Mouse (Mus musculus) limb, embryonic 10.5 days (tissue): Measurements from ENCODE around the gene Gm45717. TPM values are rescaled to one million over a fixed set of nuclear protein-coding genes. Genes with fewer than 3 reads are reported as not detected.
"Not testable (repeated sequence)": the region's sequence is repeated elsewhere in the genome, so short reads cannot be mapped to it uniquely, and the experiment has no call there.

Source experiments
- DNase-seq: peaks from one replicate; pipeline ENCODE4 v3.0.0-alpha.2; 2017; ENCODE audit warnings: low spot score
- H3K27ac ChIP-seq: fragments of 300-500 bp; sonication (generic); 2 replicates; pipeline ENCODE4 v1.5.1; 2016; ENCODE audit warnings: mild to moderate bottlenecking
- H3K27me3 ChIP-seq: fragments of 300-500 bp; sonication (generic); 2 replicates; pipeline ENCODE4 v1.6.1; 2016; ENCODE audit warnings: low read depth, mild to moderate bottlenecking; ENCODE audit not compliant: poor library complexity, severe bottlenecking
- H3K36me3 ChIP-seq: fragments of 300-500 bp; sonication (generic); 2 replicates; pipeline ENCODE4 v1.6.1; 2016; ENCODE audit warnings: mild to moderate bottlenecking, moderate library complexity
- H3K4me1 ChIP-seq: fragments of 300-500 bp; sonication (generic); 2 replicates; pipeline ENCODE4 v1.6.1; 2016
- H3K4me3 ChIP-seq: fragments of 300-500 bp; sonication (generic); 2 replicates; pipeline ENCODE4 v1.5.1; 2016; ENCODE audit warnings: mild to moderate bottlenecking, moderate library complexity
- H3K9me3 ChIP-seq: fragments of 300-500 bp; sonication (generic); replicated peaks from 2 replicates; pipeline ENCODE4 v1.6.1; 2016; ENCODE audit warnings: mild to moderate bottlenecking
- WGBS: fragments of 180-500 bp; shearing (Covaris S2); methylation state at CpG from one replicate; pipeline ENCODE4 v1.1.7; 2016; 5-methylcytosine and 5-hydroxymethylcytosine counted together
- polyA plus RNA-seq: library from polyadenylated mRNA; unstranded; fragments of >200 nt; fragmentation: Nextera tagmentation; extraction: Ambion mirVana; gene quantifications from 2 replicates; pipeline ENCODE4 v1.2.1, GENCODE M21; 2016

Gm45717 gene
- polyA plus RNA-seq, 1 experiment from 2014 or later = not detected

DNA sequence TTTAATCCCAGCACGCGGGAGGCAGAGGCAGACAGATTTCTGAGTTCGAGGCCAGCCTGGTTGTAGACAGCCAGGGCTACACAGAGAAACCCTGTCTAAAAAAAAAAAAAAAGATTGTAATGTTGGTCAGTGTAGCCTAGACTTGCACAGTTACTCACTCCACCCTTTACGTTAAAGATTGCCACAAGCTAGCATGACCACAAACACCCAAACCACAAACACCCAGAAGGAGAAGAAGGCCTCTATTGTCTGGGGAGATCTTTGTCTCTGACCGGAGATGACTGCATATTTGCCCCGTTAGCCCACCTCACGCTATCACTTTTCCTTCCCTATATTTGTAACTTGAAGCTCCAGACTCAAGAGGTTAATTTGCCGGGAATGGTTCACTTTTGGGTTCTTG lies 26.0 kb upstream of the Gm45717 start:
- DNase-seq = no peak
- Histone ChIP-seq H3K4me1 (0 out of 2 replicates have a peak, but pooled peaks cover 2% of the 10 kb centered on the region), H3K36me3 (no peaks in the 10 kb centered on the region), H3K4me3 (no peak overlapping the region), H3K27ac (no peak overlapping the region), H3K9me3 (no peaks in the 10 kb centered on the region), H3K27me3 (no peaks in the 10 kb centered on the region)
- WGBS = 94% methylated on average over 8 of the region's 8 CpGs

DNA sequence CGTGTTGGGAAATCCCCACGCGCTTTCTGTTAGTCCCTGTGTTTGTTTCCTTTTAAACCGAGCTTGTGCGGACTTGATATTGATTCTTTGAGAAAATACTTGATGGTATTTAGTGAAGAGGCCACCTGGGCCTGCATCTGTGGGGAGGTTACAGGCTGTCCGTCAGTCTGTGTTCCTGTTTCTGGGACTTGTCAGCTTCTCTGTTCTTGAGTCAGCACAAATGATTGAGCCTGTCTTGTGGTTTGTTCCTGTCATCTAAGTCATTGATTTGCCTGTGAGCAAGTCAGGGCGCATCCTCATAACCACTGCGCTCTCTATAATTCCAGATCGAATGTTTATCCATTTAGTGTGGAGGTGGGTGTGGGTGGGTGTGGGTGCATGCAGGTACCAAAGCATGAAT lies 21.0 kb upstream of the Gm45717 start:
- H3K36me3 ChIP-seq, H3K27ac ChIP-seq, H3K4me3 ChIP-seq, DNase-seq, H3K27me3 ChIP-seq, H3K9me3 ChIP-seq: not testable (repeated sequence)
- 91% methylated on average over 9 of the region's 9 CpGs for WGBS
- H3K4me1 ChIP-seq = peaks cover 29% of the 10 kb centered on the region

DNA sequence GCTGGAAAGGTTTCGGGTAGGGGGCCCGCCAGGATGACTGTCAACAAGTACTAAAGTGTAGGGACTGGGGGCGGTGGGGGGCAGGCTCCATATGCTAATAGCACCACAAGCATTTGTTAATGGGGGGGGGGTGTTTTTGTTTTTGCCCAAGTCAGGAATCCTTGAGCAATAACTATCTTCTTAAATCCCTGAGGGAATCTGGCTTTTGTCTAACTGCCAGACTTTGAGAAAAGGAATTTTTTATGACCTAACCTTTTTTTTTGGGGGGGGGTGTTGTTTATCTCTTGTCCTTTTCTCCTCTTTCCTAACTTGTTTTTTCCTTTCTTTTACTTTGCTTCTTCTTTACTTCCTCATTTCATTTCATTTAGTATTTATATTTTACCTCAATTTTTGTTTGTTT lies 19.7 kb upstream of the Gm45717 start:
- Histone ChIP-seq H3K36me3 (no peaks in the 10 kb centered on the region), H3K4me3 (no peak overlapping the region), H3K27ac (no peak overlapping the region), H3K27me3 (peaks cover 9% of the 10 kb centered on the region), H3K9me3 (no peaks in the 10 kb centered on the region), H3K4me1 (peaks cover 41% of the 10 kb centered on the region)
- DNase-seq = no peak
- WGBS = 37% methylated on average over 3 of the region's 3 CpGs

GRCm38 (mm10) chr7:140974940-140975339 lies 19.2 kb upstream of the Gm45717 start:
- DNase-seq = no peak
- H3K27ac ChIP-seq = no peak overlapping the region
- WGBS = 27% methylated on average over 9 of the region's 9 CpGs

DNA sequence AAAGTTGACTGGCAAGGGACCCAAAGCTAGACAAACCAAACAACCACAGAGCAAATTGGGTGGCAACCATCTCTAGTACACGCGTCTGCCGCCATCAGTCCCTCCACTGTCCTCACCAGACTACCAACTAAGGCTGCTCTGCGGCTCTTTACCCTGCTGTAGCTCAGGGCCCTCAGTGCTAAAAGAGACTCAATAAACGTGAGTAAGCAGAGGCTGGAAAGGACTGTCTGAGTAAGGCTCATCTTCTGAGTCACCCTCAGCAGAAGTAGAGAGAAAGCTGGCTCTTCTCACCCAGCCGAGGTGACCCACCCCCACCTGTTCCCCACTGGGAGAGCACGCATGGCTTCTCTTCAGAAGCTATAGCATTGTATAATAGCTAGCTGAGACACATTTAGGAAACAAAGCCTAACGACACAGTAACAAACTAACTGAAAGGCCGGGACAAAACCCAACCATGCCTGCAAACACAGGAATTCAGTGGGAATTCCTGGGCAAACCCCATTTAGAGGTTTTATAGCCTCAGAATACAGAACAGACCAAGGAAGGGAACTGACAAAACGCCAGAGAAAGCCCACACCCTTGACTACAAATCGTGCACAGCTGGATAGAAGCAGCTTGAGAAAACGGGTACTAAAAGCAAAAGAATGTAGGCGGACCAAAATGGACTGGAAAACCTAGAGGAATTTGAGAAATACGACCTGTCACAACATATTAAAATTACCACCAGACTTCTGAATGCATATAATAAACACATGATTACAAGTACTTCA lies 17.8 kb upstream of the Gm45717 start:
- no peak for DNase-seq
- peaks cover 54% of the 10 kb centered on the region for H3K4me1 ChIP-seq
- peak overlapping the region; percentile 36; the same call in 1 of the 2 replicates for H3K27ac ChIP-seq
- no peaks in the 10 kb centered on the region for H3K36me3 ChIP-seq
- no peaks in the 10 kb centered on the region for H3K9me3 ChIP-seq
- 35% methylated on average over 14 of the region's 14 CpGs for WGBS
- no peak overlapping the region for H3K4me3 ChIP-seq
- peaks cover 9% of the 10 kb centered on the region for H3K27me3 ChIP-seq

More at GRCm38 (mm10) chr7:140974940-140975339, 19.2 kb upstream of the Gm45717 start:
- H3K9me3 ChIP-seq = no peaks in the 10 kb centered on the region
- H3K4me1 ChIP-seq = peaks cover 45% of the 10 kb centered on the region
- H3K27me3 ChIP-seq = peaks cover 9% of the 10 kb centered on the region
- H3K36me3 ChIP-seq = no peaks in the 10 kb centered on the region
- no peak overlapping the region for H3K4me3 ChIP-seq

- no peak for DNase-seq
Measured at GRCm38 (mm10) chr7:140971479-140972171, 15.9 kb upstream of the Gm45717 start.

DNA sequence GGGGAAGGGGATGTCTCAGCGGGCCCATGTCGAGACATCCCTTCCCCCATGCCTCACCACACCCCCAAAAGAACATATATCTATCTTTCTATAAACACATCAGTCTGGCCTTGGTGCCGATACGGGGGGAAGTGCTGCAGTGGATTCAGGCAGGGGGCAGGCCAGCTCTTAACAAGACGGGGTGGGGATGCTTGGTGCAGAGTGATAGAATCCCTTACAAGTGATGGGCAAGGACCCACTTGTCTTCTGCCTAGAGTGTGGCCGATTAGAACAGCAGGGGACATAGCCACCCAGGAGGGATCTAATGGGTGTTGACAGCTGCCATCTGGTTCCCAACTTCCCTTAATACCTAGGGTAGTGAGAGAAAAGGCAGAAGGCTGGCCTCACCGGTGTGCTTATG lies 15.2 kb upstream of the Gm45717 start:
- 41% methylated on average over 7 of the region's 7 CpGs for WGBS
- DNase-seq = no peak
- Histone ChIP-seq H3K36me3 (no peaks in the 10 kb centered on the region), H3K4me1 (peaks cover 72% of the 10 kb centered on the region), H3K9me3 (no peaks in the 10 kb centered on the region), H3K4me3 (no peak overlapping the region), H3K27me3 (peaks cover 9% of the 10 kb centered on the region), H3K27ac (peak overlapping the region; percentile 61; the same call in 1 of the 2 replicates)

More at GRCm38 (mm10) chr7:140971479-140972171, 15.9 kb upstream of the Gm45717 start:
- H3K4me3 ChIP-seq = no peak overlapping the region
- peaks cover 9% of the 10 kb centered on the region for H3K27me3 ChIP-seq
- no peaks in the 10 kb centered on the region for H3K36me3 ChIP-seq
- 90% methylated on average over 8 of the region's 8 CpGs for WGBS
- peaks cover 72% of the 10 kb centered on the region for H3K4me1 ChIP-seq
- H3K27ac ChIP-seq = peak overlapping the region; percentile 61; the same call in 1 of the 2 replicates
- H3K9me3 ChIP-seq = no peaks in the 10 kb centered on the region

DNA sequence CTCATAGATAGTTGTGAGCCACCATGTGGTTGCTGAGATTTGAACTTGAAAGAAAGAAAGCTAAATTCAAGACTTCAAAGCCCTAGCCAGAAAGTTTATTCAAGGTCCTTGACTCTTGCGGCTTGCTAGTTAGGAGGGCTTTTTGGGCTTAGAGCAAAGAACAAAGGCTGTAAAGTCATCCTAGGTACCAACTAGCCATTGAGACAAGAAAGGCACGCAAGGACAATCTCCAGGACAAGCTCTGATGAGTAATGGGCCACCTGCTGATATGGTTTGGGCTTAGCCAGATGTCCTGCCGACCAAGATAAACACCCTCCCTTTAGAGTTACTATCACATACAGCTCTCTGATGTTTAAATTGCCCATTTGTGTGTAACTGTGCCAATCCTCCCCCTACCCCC lies 13.0 kb upstream of the Gm45717 start:
- Histone ChIP-seq H3K4me1 (peaks cover 56% of the 10 kb centered on the region), H3K4me3 (peak overlapping the region; percentile 36; the same call in 1 of the 2 replicates), H3K27ac (peak overlapping the region; percentile 67; the same call in 1 of the 2 replicates)
- DNase-seq, H3K36me3 ChIP-seq, H3K27me3 ChIP-seq, H3K9me3 ChIP-seq: not testable (repeated sequence)
- 11% methylated on average over 3 of the region's 3 CpGs for WGBS

GRCm38 (mm10) chr7:140967862-140968591 lies 12.3 kb upstream of the Gm45717 start:
- WGBS = 2% methylated on average over 14 of the region's 14 CpGs
- no peaks in the 10 kb centered on the region for H3K36me3 ChIP-seq
- H3K9me3 ChIP-seq = no peaks in the 10 kb centered on the region
- peak overlapping the region; percentile 67 for H3K27ac ChIP-seq
- DNase-seq = peak; percentile 55
- peak overlapping the region; percentile 36 for H3K4me3 ChIP-seq
- peaks cover 49% of the 10 kb centered on the region for H3K4me1 ChIP-seq
- no peaks in the 10 kb centered on the region for H3K27me3 ChIP-seq

GRCm38 (mm10) chr7:140966921-140967320 lies 11.2 kb upstream of the Gm45717 start, which contains the start of gene Ifitm1:
Ifitm1 (plus strand) TSS chr7:140967221.
- Histone ChIP-seq H3K27me3 (no peaks in the 10 kb centered on the region), H3K4me3 (peak within 1 kb of the TSS; percentile 36), H3K4me1 (peaks cover 47% of the 10 kb centered on the region), H3K9me3 (no peaks in the 10 kb centered on the region), H3K27ac (peak within 1 kb of the TSS; percentile 67), H3K36me3 (no peaks in the 10 kb centered on the region)
- 84% methylated on average over 4 of the region's 4 CpGs for WGBS
- DNase-seq = no peak

GRCm38 (mm10) chr7:140962733-140963132 lies 7.0 kb upstream of the Gm45717 start:
- peaks cover 23% of the 10 kb centered on the region for H3K4me1 ChIP-seq
- H3K36me3 ChIP-seq = no peaks in the 10 kb centered on the region
- no peaks in the 10 kb centered on the region for H3K27me3 ChIP-seq
- DNase-seq = no peak
- H3K9me3 ChIP-seq = no peaks in the 10 kb centered on the region
- no peak overlapping the region for H3K27ac ChIP-seq
- no peak overlapping the region for H3K4me3 ChIP-seq
- 56% methylated on average over 2 of the region's 2 CpGs for WGBS

DNA sequence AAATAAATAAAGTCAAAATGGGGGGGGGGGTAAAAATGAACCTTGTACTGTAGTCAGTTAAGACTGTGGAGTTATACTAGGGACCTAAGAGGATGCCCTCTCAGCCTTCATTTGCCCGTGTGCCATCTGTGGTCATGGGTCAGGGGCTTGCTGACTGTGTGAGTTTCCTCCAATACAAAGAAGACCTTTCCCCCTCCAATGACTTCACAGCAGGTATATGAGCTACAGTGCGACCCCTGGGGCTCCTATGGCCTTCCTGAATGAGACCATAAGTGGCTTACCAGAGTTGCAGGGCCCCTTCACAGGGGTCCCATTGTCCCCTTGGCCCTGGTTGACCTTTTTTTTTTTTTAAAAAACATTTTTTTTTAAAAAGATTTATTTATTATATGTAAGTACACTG lies 5.7 kb upstream of the Gm45717 start:
- no peak overlapping the region for H3K4me3 ChIP-seq
- H3K27me3 ChIP-seq = no peaks in the 10 kb centered on the region
- H3K9me3 ChIP-seq = no peaks in the 10 kb centered on the region
- 77% methylated on average over 2 of the region's 2 CpGs for WGBS
- no peak for DNase-seq
- H3K27ac ChIP-seq = no peak overlapping the region
- peaks cover 22% of the 10 kb centered on the region for H3K4me1 ChIP-seq
- H3K36me3 ChIP-seq = no peaks in the 10 kb centered on the region
